Mouse (Mus musculus) hindbrain, embryonic 15.5 days (tissue): ENCODE data around the gene Limk1. TPM values are rescaled to one million over a fixed set of nuclear protein-coding genes. Genes with fewer than 3 reads are reported as not detected.

Experiments
- ATAC-seq: fragments of 200-750 bp; cut with Nextera tagmentation; 2 replicates; pipeline ENCODE4 v1.8.0; 2017; ENCODE audit warnings: low read depth, moderate number of reproducible peaks, moderate TSS enrichment; ENCODE audit not compliant: low FRiP score
- H3K27ac ChIP-seq: fragments of 300-500 bp; sonication (generic); replicated peaks from 2 replicates; pipeline ENCODE4 v1.5.1; 2015; ENCODE audit warnings: mild to moderate bottlenecking, inconsistent platforms
- H3K27me3 ChIP-seq: fragments of 300-500 bp; sonication (generic); 2 replicates; pipeline ENCODE4 v1.6.1; 2015; ENCODE audit warnings: control low read depth, inconsistent platforms
- H3K36me3 ChIP-seq: fragments of 300-500 bp; sonication (generic); 2 replicates; pipeline ENCODE4 v1.6.1; 2015; ENCODE audit warnings: control low read depth, inconsistent platforms
- H3K4me1 ChIP-seq: fragments of 300-500 bp; sonication (generic); replicated peaks from 2 replicates; pipeline ENCODE4 v1.6.1; 2015; ENCODE audit warnings: control low read depth, inconsistent platforms
- H3K4me2 ChIP-seq: fragments of 300-500 bp; sonication (generic); 2 replicates; pipeline ENCODE4 v1.6.1; 2015; ENCODE audit warnings: moderate library complexity, mild to moderate bottlenecking, inconsistent platforms
- H3K4me3 ChIP-seq: fragments of 300-500 bp; sonication (generic); 2 replicates; pipeline ENCODE4 v1.5.1; 2015; ENCODE audit warnings: mild to moderate bottlenecking, inconsistent platforms
- H3K9ac ChIP-seq: fragments of 300-500 bp; sonication (generic); 2 replicates; pipeline ENCODE4 v1.6.1; 2015; ENCODE audit warnings: inconsistent platforms
- H3K9me3 ChIP-seq: fragments of 300-500 bp; sonication (generic); 2 replicates; pipeline ENCODE4 v1.6.1; 2016; ENCODE audit warnings: control low read depth, inconsistent platforms
- WGBS: fragments of 180-500 bp; shearing (Covaris S2); methylation state at CpG from one replicate; pipeline ENCODE4 v1.1.7; 2015; 5-methylcytosine and 5-hydroxymethylcytosine counted together
- polyA plus RNA-seq: library from polyadenylated mRNA; unstranded; fragments of >200 nt; fragmentation: Nextera tagmentation; extraction: Ambion mirVana; gene quantifications from 2 replicates; pipeline ENCODE4 v1.2.1, GENCODE M21; 2015

Gene Limk1
- 23.0 and 25.8 TPM in 2 replicates for polyA plus RNA-seq

- peak; percentile 19 for ATAC-seq
- WGBS = 0% methylated on average over 33 of the region's 69 CpGs
- peaks cover 21% of the 10 kb centered on the region for H3K36me3 ChIP-seq
Observed at GRCm38 (mm10) chr5:134688086-134688717, at the start of gene Limk1. Gene Limk1 (minus strand): TSS chr5:134688598.

GRCm38 (mm10) chr5:134734920-134735319 lies 46.5 kb upstream of the Limk1 start:
- Histone ChIP-seq H3K27me3 (no peaks in the 10 kb centered on the region), H3K36me3 (no peaks in the 10 kb centered on the region), H3K4me2 (no peak overlapping the region), H3K9ac (no peak overlapping the region), H3K27ac (no peak overlapping the region), H3K9me3 (no peaks in the 10 kb centered on the region), H3K4me3 (no peak overlapping the region), H3K4me1 (no peaks in the 10 kb centered on the region)
- 84% methylated on average over 2 of the region's 2 CpGs for WGBS
- ATAC-seq = no peak

More at GRCm38 (mm10) chr5:134688086-134688717, at the start of gene Limk1:
- Histone ChIP-seq H3K4me2 (peak within 1 kb of the TSS; percentile 67), H3K27me3 (no peaks in the 10 kb centered on the region), H3K9me3 (no peaks in the 10 kb centered on the region), H3K9ac (peak within 1 kb of the TSS; percentile 87), H3K4me3 (peak within 1 kb of the TSS; percentile 92), H3K4me1 (peaks cover 22% of the 10 kb centered on the region), H3K27ac (peak within 1 kb of the TSS; percentile 91)

GRCm38 (mm10) chr5:134734072-134734471 lies 45.7 kb upstream of the Limk1 start:
- no peak overlapping the region for H3K4me3 ChIP-seq
- 68% methylated on average over 5 of the region's 5 CpGs for WGBS
- H3K27me3 ChIP-seq = no peaks in the 10 kb centered on the region
- H3K36me3 ChIP-seq = no peaks in the 10 kb centered on the region
- H3K9me3 ChIP-seq = no peaks in the 10 kb centered on the region
- no peak for ATAC-seq
- no peaks in the 10 kb centered on the region for H3K4me1 ChIP-seq
- no peak overlapping the region for H3K9ac ChIP-seq
- H3K27ac ChIP-seq = no peak overlapping the region
- no peak overlapping the region for H3K4me2 ChIP-seq

GRCm38 (mm10) chr5:134733241-134733640 lies 44.8 kb upstream of the Limk1 start:
- 78% methylated on average over 4 of the region's 4 CpGs for WGBS
- Histone ChIP-seq H3K4me2 (no peak overlapping the region), H3K27me3 (no peaks in the 10 kb centered on the region), H3K36me3 (no peaks in the 10 kb centered on the region), H3K9me3 (no peaks in the 10 kb centered on the region), H3K4me3 (no peak overlapping the region), H3K27ac (no peak overlapping the region), H3K9ac (no peak overlapping the region), H3K4me1 (no peaks in the 10 kb centered on the region)
- no peak for ATAC-seq

- Histone ChIP-seq H3K4me3 (no peak overlapping the region), H3K27ac (no peak overlapping the region), H3K36me3 (no peaks in the 10 kb centered on the region), H3K4me1 (no peaks in the 10 kb centered on the region), H3K9ac (no peak overlapping the region), H3K27me3 (no peaks in the 10 kb centered on the region), H3K9me3 (no peaks in the 10 kb centered on the region), H3K4me2 (no peak overlapping the region)
- WGBS = 96% methylated on average over 12 of the region's 12 CpGs
- no peak for ATAC-seq
Observed at GRCm38 (mm10) chr5:134729124-134729523, 40.7 kb upstream of the Limk1 start.

GRCm38 (mm10) chr5:134728535-134728934 lies 40.1 kb upstream of the Limk1 start:
- Histone ChIP-seq H3K4me1 (no peaks in the 10 kb centered on the region), H3K27ac (no peak overlapping the region), H3K9ac (no peak overlapping the region), H3K9me3 (no peaks in the 10 kb centered on the region), H3K27me3 (no peaks in the 10 kb centered on the region), H3K36me3 (no peaks in the 10 kb centered on the region), H3K4me2 (no peak overlapping the region), H3K4me3 (no peak overlapping the region)
- 77% methylated on average over 3 of the region's 3 CpGs for WGBS
- no peak for ATAC-seq

- Histone ChIP-seq H3K27ac (no peak overlapping the region), H3K36me3 (no peaks in the 10 kb centered on the region), H3K4me1 (no peaks in the 10 kb centered on the region), H3K27me3 (no peaks in the 10 kb centered on the region), H3K9me3 (no peaks in the 10 kb centered on the region), H3K4me2 (no peak overlapping the region), H3K9ac (no peak overlapping the region), H3K4me3 (no peak overlapping the region)
- ATAC-seq = no peak
- WGBS = 87% methylated on average over 8 of the region's 8 CpGs
Observed at GRCm38 (mm10) chr5:134727001-134727639, 38.7 kb upstream of the Limk1 start.

GRCm38 (mm10) chr5:134725299-134725698 lies 36.9 kb upstream of the Limk1 start:
- Histone ChIP-seq H3K27me3 (no peaks in the 10 kb centered on the region), H3K4me1 (no peaks in the 10 kb centered on the region), H3K9me3 (no peaks in the 10 kb centered on the region), H3K9ac (no peak overlapping the region), H3K36me3 (no peaks in the 10 kb centered on the region), H3K27ac (no peak overlapping the region), H3K4me2 (no peak overlapping the region), H3K4me3 (no peak overlapping the region)
- 74% methylated on average over 4 of the region's 4 CpGs for WGBS
- no peak for ATAC-seq

GRCm38 (mm10) chr5:134720058-134720457 lies 31.7 kb upstream of the Limk1 start:
- no peaks in the 10 kb centered on the region for H3K9me3 ChIP-seq
- H3K4me1 ChIP-seq = no peaks in the 10 kb centered on the region
- H3K27ac ChIP-seq = no peak overlapping the region
- 81% methylated on average over 4 of the region's 4 CpGs for WGBS
- no peak overlapping the region for H3K9ac ChIP-seq
- no peak for ATAC-seq
- no peak overlapping the region for H3K4me3 ChIP-seq
- H3K36me3 ChIP-seq = no peaks in the 10 kb centered on the region
- 0 out of 2 replicates have a peak, but pooled peaks cover 2% of the 10 kb centered on the region for H3K27me3 ChIP-seq
- H3K4me2 ChIP-seq = no peak overlapping the region

- no peak overlapping the region for H3K27ac ChIP-seq
- H3K9ac ChIP-seq = no peak overlapping the region
- no peaks in the 10 kb centered on the region for H3K9me3 ChIP-seq
- H3K4me1 ChIP-seq = no peaks in the 10 kb centered on the region
- 72% methylated on average over 7 of the region's 7 CpGs for WGBS
- H3K36me3 ChIP-seq = no peaks in the 10 kb centered on the region
- no peak for ATAC-seq
- H3K4me3 ChIP-seq = no peak overlapping the region
- no peaks in the 10 kb centered on the region for H3K27me3 ChIP-seq
- no peak overlapping the region for H3K4me2 ChIP-seq
Observed at GRCm38 (mm10) chr5:134711076-134711475, 22.7 kb upstream of the Limk1 start.

- no peak for ATAC-seq
- Histone ChIP-seq H3K27ac (no peak overlapping the region), H3K4me2 (no peak overlapping the region), H3K4me1 (no peaks in the 10 kb centered on the region), H3K36me3 (no peaks in the 10 kb centered on the region), H3K27me3 (no peaks in the 10 kb centered on the region), H3K9ac (no peak overlapping the region), H3K4me3 (no peak overlapping the region), H3K9me3 (no peaks in the 10 kb centered on the region)
- WGBS = 63% methylated on average over 6 of the region's 6 CpGs
Observed at GRCm38 (mm10) chr5:134709275-134709674, 20.9 kb upstream of the Limk1 start.

- no peak overlapping the region for H3K4me3 ChIP-seq
- H3K27me3 ChIP-seq = no peaks in the 10 kb centered on the region
- H3K4me2 ChIP-seq = no peak overlapping the region
- ATAC-seq = peak; percentile 54
- H3K9me3 ChIP-seq = no peaks in the 10 kb centered on the region
- H3K36me3 ChIP-seq = no peaks in the 10 kb centered on the region
- H3K4me1 ChIP-seq = no peaks in the 10 kb centered on the region
- no peak overlapping the region for H3K9ac ChIP-seq
- no peak overlapping the region for H3K27ac ChIP-seq
Observed at GRCm38 (mm10) chr5:134704157-134704556, 15.8 kb upstream of the Limk1 start.
